Mouse (Mus musculus): Measurements from ENCODE around the gene Irx5. TPM values are rescaled to one million over a fixed set of nuclear protein-coding genes. Genes with fewer than 3 reads are reported as not detected.

The Irx5 gene
- polyA plus RNA-seq, 2 experiments: 27.5 to 34.1 TPM

GRCm38 (mm10) chr8:92360083-92360861 is 2.8 kb downstream of the Irx5 start:
- 2% methylated on average over 45 of the region's 77 CpGs for WGBS
- peaks cover 11% of the 10 kb centered on the region for H3K4me1 ChIP-seq (ENCODE audit: control insufficient read depth, insufficient read depth, low read length)

GRCm38 (mm10) chr8:92361546-92362351 is 4.3 kb downstream of the Irx5 start:
- 3% methylated on average over 25 of the region's 25 CpGs for WGBS

More at GRCm38 (mm10) chr8:92360083-92360861, 2.8 kb downstream of the Irx5 start:
- Histone ChIP-seq H3K27ac (replicated peaks; ENCODE audit: low read depth, low read length) (peak overlapping the region; percentile 91), H3K9ac (ENCODE audit: low read depth, low read length, severe bottlenecking) (peak overlapping the region; percentile 81), H3K9me3 (ENCODE audit: control insufficient read depth, low read length) (no peaks in the 10 kb centered on the region), H3K4me3 (replicated peaks; ENCODE audit: low read length) (peak overlapping the region; percentile 54), H3K36me3 (ENCODE audit: control insufficient read depth, insufficient read depth, low read length) (peaks cover 9% of the 10 kb centered on the region), H3K27me3 (ENCODE audit: control insufficient read depth, insufficient read depth, low read length) (peaks cover 71% of the 10 kb centered on the region), H3K4me2 (replicated peaks; ENCODE audit: low read depth, low read length, severe bottlenecking) (peak overlapping the region; percentile 79)
- no peak for ATAC-seq (ENCODE audit: low FRiP score, low read depth)
- no peak for DNase-seq (ENCODE audit: low spot score)
- no peak for TF ChIP-seq POLR2A (IDR thresholded peaks at IDR 0.05; ENCODE audit: borderline replicate concordance, extremely low read depth, insufficient read depth, insufficient read length)

GRCm38 (mm10) chr8:92362396-92363115 is 5.1 kb downstream of the Irx5 start:
- H3K36me3 ChIP-seq (ENCODE audit: control insufficient read depth, insufficient read depth, low read length): peaks cover 9% of the 10 kb centered on the region
- H3K4me2 ChIP-seq (replicated peaks; ENCODE audit: low read depth, low read length, severe bottlenecking): peak overlapping the region; percentile 50
- H3K4me3 ChIP-seq (replicated peaks; ENCODE audit: low read length): peak overlapping the region; percentile 38
- H3K4me1 ChIP-seq (ENCODE audit: control insufficient read depth, insufficient read depth, low read length): peaks cover 13% of the 10 kb centered on the region; the same call in 1 of the 2 replicates
- TF ChIP-seq POLR2A (IDR thresholded peaks at IDR 0.05; ENCODE audit: borderline replicate concordance, extremely low read depth, insufficient read depth, insufficient read length): no peak
- H3K9ac ChIP-seq (ENCODE audit: low read depth, low read length, severe bottlenecking): peak overlapping the region; percentile 66
- ATAC-seq (ENCODE audit: low FRiP score, low read depth) (no peak), DNase-seq (ENCODE audit: low spot score) (no peak)
- no peaks in the 10 kb centered on the region for H3K9me3 ChIP-seq (ENCODE audit: control insufficient read depth, low read length)
- 7% methylated on average over 15 of the region's 15 CpGs for WGBS
- H3K27ac ChIP-seq (replicated peaks; ENCODE audit: low read depth, low read length): peak overlapping the region; percentile 53
- H3K27me3 ChIP-seq (ENCODE audit: control insufficient read depth, insufficient read depth, low read length): peaks cover 79% of the 10 kb centered on the region

More at GRCm38 (mm10) chr8:92361546-92362351, 4.3 kb downstream of the Irx5 start:
- Histone ChIP-seq H3K4me3 (replicated peaks; ENCODE audit: low read length) (peak overlapping the region; percentile 38), H3K36me3 (ENCODE audit: control insufficient read depth, insufficient read depth, low read length) (peaks cover 9% of the 10 kb centered on the region), H3K9ac (ENCODE audit: low read depth, low read length, severe bottlenecking) (peak overlapping the region; percentile 66), H3K27ac (replicated peaks; ENCODE audit: low read depth, low read length) (peak overlapping the region; percentile 53; the same call in 1 of the 2 replicates), H3K27me3 (ENCODE audit: control insufficient read depth, insufficient read depth, low read length) (peaks cover 78% of the 10 kb centered on the region), H3K4me1 (ENCODE audit: control insufficient read depth, insufficient read depth, low read length) (peaks cover 13% of the 10 kb centered on the region), H3K4me2 (replicated peaks; ENCODE audit: low read depth, low read length, severe bottlenecking) (peak overlapping the region; percentile 50), H3K9me3 (ENCODE audit: control insufficient read depth, low read length) (no peaks in the 10 kb centered on the region)
- DNase-seq (ENCODE audit: low spot score) (peak; percentile 70), ATAC-seq (ENCODE audit: low FRiP score, low read depth) (no peak)
- 0 out of 2 replicates have a peak, but pooled peaks have one; percentile 10 for TF ChIP-seq POLR2A (IDR thresholded peaks at IDR 0.05; ENCODE audit: borderline replicate concordance, extremely low read depth, insufficient read depth, insufficient read length)

- peaks cover 82% of the 10 kb centered on the region for H3K27me3 ChIP-seq (ENCODE audit: control insufficient read depth, insufficient read depth, low read length)
- H3K9ac ChIP-seq (ENCODE audit: low read depth, low read length, severe bottlenecking): peak overlapping the region; percentile 66
- no peak for ATAC-seq (ENCODE audit: low FRiP score, low read depth)
- no peak for DNase-seq (ENCODE audit: low spot score)
- no peak for TF ChIP-seq POLR2A (IDR thresholded peaks at IDR 0.05; ENCODE audit: borderline replicate concordance, extremely low read depth, insufficient read depth, insufficient read length)
- peak overlapping the region; percentile 50 for H3K4me2 ChIP-seq (replicated peaks; ENCODE audit: low read depth, low read length, severe bottlenecking)
- peaks cover 9% of the 10 kb centered on the region for H3K36me3 ChIP-seq (ENCODE audit: control insufficient read depth, insufficient read depth, low read length)
- H3K27ac ChIP-seq (replicated peaks; ENCODE audit: low read depth, low read length): peak overlapping the region; percentile 53
- 5% methylated on average over 45 of the region's 45 CpGs for WGBS
- H3K4me3 ChIP-seq (replicated peaks; ENCODE audit: low read length): peak overlapping the region; percentile 38
- H3K9me3 ChIP-seq (ENCODE audit: control insufficient read depth, low read length): no peaks in the 10 kb centered on the region
- H3K4me1 ChIP-seq (ENCODE audit: control insufficient read depth, insufficient read depth, low read length): peaks cover 13% of the 10 kb centered on the region; the same call in 1 of the 2 replicates
Observed at GRCm38 (mm10) chr8:92363217-92364147, 6.1 kb downstream of the Irx5 start.
